Mouse (Mus musculus) heart, embryonic 14.5 days (tissue): Measurements from ENCODE around the gene H2-M5. TPM values are rescaled to one million over a fixed set of nuclear protein-coding genes. Genes with fewer than 3 reads are reported as not detected.

Experiments used
- ATAC-seq: fragments of 200-750 bp; cut with Nextera tagmentation; 2 replicates; pipeline ENCODE4 v1.8.0; 2017; ENCODE audit warnings: low read depth, moderate TSS enrichment; ENCODE audit not compliant: insufficient number of reproducible peaks, insufficient read depth, low FRiP score
- H3K27ac ChIP-seq, 2 experiments: fragments of 200-500 bp in 1 of 2; fragments of 300-500 bp in 1 of 2; sonication (generic) in 1 of 2; replicated peaks in 1 of 2; 2 replicates each; pipeline ENCODE4 v1.5.1; 2012 to 2014; ENCODE audit warnings: low read depth in 2 of 2, low read length in 2 of 2, control low read depth in 1 of 2, mild to moderate bottlenecking in 1 of 2, mixed read lengths in 1 of 2; ENCODE audit not compliant: control insufficient read depth in 1 of 2, insufficient read depth in 1 of 2
- H3K27me3 ChIP-seq: fragments of 300-500 bp; sonication (generic); 2 replicates; pipeline ENCODE4 v1.6.1; 2014; ENCODE audit warnings: mild to moderate bottlenecking, low read length, control low read depth; ENCODE audit not compliant: control insufficient read depth, insufficient read depth
- H3K36me3 ChIP-seq: fragments of 300-500 bp; sonication (generic); 2 replicates; pipeline ENCODE4 v1.6.1; 2014; ENCODE audit warnings: mild to moderate bottlenecking, control low read depth, low read length, mixed read lengths; ENCODE audit not compliant: control insufficient read depth, insufficient read depth
- H3K4me1 ChIP-seq, 2 experiments: fragments of 200-500 bp in 1 of 2; fragments of 300-500 bp in 1 of 2; sonication (generic) in 1 of 2; 2 replicates each; pipeline ENCODE4 v1.6.1; 2012 to 2014; ENCODE audit warnings: low read length in 2 of 2, control low read depth in 1 of 2, mixed read lengths in 1 of 2; ENCODE audit not compliant: control insufficient read depth in 2 of 2, insufficient read depth in 2 of 2
- H3K4me2 ChIP-seq: fragments of 300-500 bp; sonication (generic); 2 replicates; pipeline ENCODE4 v1.6.1; 2014; ENCODE audit warnings: mild to moderate bottlenecking, low read length
- H3K4me3 ChIP-seq, 2 experiments: fragments of 200-500 bp in 1 of 2; fragments of 300-500 bp in 1 of 2; sonication (generic) in 1 of 2; 2 replicates each; pipeline ENCODE4 v1.5.1; 2012 to 2014; ENCODE audit warnings: low read length in 2 of 2, mild to moderate bottlenecking in 2 of 2, control low read depth in 1 of 2, low read depth in 1 of 2, moderate library complexity in 1 of 2; ENCODE audit not compliant: control insufficient read depth in 1 of 2, insufficient read depth in 1 of 2
- H3K9ac ChIP-seq: fragments of 300-500 bp; sonication (generic); 2 replicates; pipeline ENCODE4 v1.6.1; 2014; ENCODE audit warnings: mild to moderate bottlenecking, low read length
- H3K9me3 ChIP-seq: fragments of 300-500 bp; sonication (generic); 2 replicates; pipeline ENCODE4 v1.6.1; 2016; ENCODE audit warnings: low read length, control low read depth; ENCODE audit not compliant: control insufficient read depth
- WGBS: fragments of 180-500 bp; shearing (Covaris S2); extraction: QIAGEN DNeasy Blood & Tissue Kit; methylation state at CpG from one replicate; pipeline ENCODE4 v1.1.7; 2014; 5-methylcytosine and 5-hydroxymethylcytosine counted together
- polyA plus RNA-seq: library from polyadenylated mRNA; unstranded; fragments of >200 nt; fragmentation: Nextera tagmentation; extraction: Ambion mirVana; gene quantifications from 2 replicates; pipeline ENCODE4 v1.2.1, GENCODE M21; 2014

Gene H2-M5
- polyA plus RNA-seq, 1 experiment from 2014 or later, result 0.23 TPM

DNA sequence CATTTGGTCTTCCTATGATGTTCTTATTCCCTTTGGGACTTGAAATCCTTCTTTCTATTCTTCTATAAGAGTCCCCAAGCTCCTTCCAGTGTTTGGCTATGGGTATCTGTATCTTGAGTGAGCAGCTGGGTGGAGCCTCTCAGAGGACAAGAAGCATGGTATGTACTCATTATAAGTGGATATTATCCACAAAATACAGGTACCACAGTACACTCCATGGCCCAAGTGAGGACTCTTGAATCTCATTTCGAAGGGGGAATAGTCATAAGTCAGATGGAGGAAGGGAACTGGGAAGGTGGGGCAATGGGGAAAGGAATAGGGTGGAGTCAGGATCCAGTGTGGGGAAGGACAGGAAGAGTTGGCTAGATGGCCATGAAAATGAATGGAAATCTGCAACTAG, 36.3 kb downstream of the H2-M5 start:
- H3K27ac ChIP-seq, result no peak overlapping the region
- H3K4me2 ChIP-seq, result no peak overlapping the region
- no peak for ATAC-seq
- no peaks in the 10 kb centered on the region for H3K27me3 ChIP-seq
- no peaks in the 10 kb centered on the region for H3K9me3 ChIP-seq
- H3K4me1 ChIP-seq, result peaks cover 4 to 14% of the 10 kb centered on the region in 2 experiments
- peaks cover 45% of the 10 kb centered on the region for H3K36me3 ChIP-seq
- H3K9ac ChIP-seq, result no peak overlapping the region
- 88% methylated on average over 1 of the region's 1 CpGs for WGBS
- no peak overlapping the region for H3K4me3 ChIP-seq

DNA sequence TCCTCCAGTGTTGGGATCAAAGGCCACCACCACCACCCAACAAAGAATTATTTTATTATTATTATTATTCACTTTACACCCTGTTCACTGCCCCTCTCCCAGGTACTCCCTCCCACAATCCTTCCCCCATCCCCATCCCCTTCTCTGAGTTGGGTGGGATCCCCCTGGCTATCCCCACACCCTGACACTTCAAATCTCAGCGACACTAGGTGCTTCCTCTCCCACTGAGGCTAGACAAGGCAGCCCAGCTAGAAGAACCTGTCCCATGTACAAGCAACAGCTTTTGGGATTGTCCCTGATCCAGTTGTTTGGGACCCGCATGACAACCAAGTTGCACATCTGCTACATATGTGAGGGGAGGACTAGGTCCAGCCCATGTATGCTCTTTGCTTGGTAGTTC, 36.7 kb downstream of the H2-M5 start:
- WGBS, result 76% methylated on average over 2 of the region's 2 CpGs

DNA sequence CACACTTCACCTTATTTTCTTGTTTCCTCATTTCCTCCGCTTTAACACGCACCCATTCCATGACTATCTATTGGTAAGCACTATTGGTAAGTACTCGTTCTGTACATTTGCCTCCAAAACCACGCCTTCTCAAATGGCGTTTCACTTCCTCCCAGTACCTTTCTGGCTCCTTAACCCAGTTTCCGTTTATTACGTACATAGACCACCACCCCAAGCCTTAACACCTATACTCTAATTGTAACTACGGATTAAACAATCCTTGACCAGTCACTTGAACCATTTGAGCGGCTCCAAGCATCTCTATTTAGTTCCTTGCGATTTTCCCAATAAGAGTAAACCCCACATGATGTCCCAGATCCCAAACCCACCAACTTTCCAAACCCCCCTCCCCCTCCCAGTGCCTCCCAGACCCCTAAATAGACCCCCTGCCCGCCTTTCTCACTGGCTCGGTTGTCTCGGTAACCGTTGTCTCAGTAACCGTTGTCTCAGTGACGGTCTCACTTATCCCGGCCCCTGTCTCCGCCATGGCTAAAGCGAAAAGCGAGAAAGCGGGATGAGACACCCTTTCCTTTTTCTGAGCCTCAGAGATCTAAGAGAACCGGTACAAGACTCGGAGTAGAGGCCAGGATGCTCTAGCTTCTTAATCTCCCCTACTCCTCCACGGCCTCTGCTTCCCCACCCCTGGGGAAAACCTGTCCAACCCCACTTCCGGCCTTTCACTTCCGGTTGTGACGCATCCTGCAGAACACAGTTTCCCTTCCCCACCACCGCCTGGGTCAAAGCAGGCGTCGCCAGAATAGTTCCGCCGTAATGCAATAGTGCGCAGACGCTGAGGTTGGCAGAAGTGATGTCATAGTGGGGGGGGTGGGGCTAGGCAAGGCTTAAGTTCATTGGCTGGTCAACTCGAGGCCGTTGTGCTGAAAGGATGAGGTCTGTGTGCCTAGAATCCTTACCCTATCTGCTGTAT, 38.1 kb downstream of the H2-M5 start, which contains the start of gene Ppp1r11:
TSS of gene Ppp1r11 (minus strand) at position 761 of the 967 bp plus-strand sequence.
- WGBS, result 3% methylated on average over 36 of the region's 36 CpGs
- ATAC-seq, result peak; percentile 98
- peaks cover 5% of the 10 kb centered on the region for H3K27me3 ChIP-seq

More for the DNA sequence above, 36.7 kb downstream of the H2-M5 start:
- Histone ChIP-seq H3K27ac (no peak overlapping the region), H3K4me3 (no peak overlapping the region), H3K36me3 (peaks cover 45% of the 10 kb centered on the region), H3K9ac (no peak overlapping the region), H3K9me3 (no peaks in the 10 kb centered on the region), H3K4me1 (peaks cover 3 to 14% of the 10 kb centered on the region in 2 experiments), H3K4me2 (no peak overlapping the region), H3K27me3 (no peaks in the 10 kb centered on the region)
- no peak for ATAC-seq

DNA sequence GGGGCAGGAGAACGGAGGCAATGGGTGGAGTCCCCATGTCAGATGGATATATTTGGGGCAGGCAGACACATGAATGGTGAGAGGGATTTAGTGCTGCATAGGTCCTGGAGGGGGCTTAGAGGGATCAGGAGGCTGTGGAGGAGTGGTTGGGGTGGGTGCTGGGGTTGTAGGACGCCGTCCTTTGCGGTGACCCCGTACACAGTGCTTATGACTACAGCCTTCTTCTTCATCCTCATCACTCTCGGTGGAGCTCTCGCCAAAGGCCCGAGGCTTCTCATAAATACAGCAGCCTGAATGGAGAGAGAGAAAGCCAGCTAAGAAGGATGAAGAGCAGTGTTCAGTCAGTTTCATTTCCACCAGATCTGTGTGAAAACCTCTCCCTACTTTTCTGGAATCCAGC, 40.1 kb downstream of the H2-M5 start:
- H3K4me2 ChIP-seq, result no peak overlapping the region
- WGBS, result 97% methylated on average over 8 of the region's 8 CpGs
- peaks cover 22% of the 10 kb centered on the region for H3K36me3 ChIP-seq
- H3K4me3 ChIP-seq, result no peak overlapping the region
- H3K27ac ChIP-seq, result no peak overlapping the region
- H3K4me1 ChIP-seq, result peaks cover 6 to 15% of the 10 kb centered on the region in 2 experiments
- peaks cover 25% of the 10 kb centered on the region for H3K27me3 ChIP-seq
- no peak for ATAC-seq
- no peaks in the 10 kb centered on the region for H3K9me3 ChIP-seq
- no peak overlapping the region for H3K9ac ChIP-seq

More for the DNA sequence above, 38.1 kb downstream of the H2-M5 start, which contains the start of gene Ppp1r11:
- Histone ChIP-seq H3K4me2 (peak within 1 kb of the TSS; percentile 78), H3K9ac (peak within 1 kb of the TSS; percentile 80), H3K4me1 (peaks cover 6 to 15% of the 10 kb centered on the region in 2 experiments), H3K4me3 (peak within 1 kb of the TSS; percentile 66 to 95), H3K27ac (peak within 1 kb of the TSS; percentile 62 to 64; a peak in 3 of 4 replicates), H3K36me3 (peaks cover 39% of the 10 kb centered on the region), H3K9me3 (no peaks in the 10 kb centered on the region)

DNA sequence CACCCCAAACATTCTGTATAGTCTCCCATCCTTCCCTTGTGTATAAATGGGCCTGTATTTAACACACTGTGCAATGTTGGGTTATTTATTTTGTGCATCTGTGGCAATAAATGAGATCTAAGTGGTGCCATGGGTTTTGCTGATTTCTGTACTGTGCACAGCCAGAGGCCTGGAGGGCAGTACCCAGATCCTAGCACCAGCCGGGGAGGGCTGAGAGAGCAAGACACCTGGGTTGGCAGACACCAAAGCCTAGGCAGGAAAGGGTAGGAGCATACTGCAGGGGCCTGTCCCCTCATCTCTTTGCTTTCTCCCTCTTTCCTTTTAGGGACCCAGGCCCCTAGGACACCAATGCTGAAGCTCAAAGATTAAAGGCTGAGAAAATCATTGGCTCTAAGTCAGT, 41.1 kb downstream of the H2-M5 start:
- H3K27me3 ChIP-seq, result peaks cover 35% of the 10 kb centered on the region
- 78% methylated on average over 1 of the region's 1 CpGs for WGBS
- H3K9me3 ChIP-seq, result no peaks in the 10 kb centered on the region
- no peak overlapping the region for H3K4me3 ChIP-seq
- no peak overlapping the region for H3K4me2 ChIP-seq
- H3K9ac ChIP-seq, result no peak overlapping the region
- no peak overlapping the region for H3K27ac ChIP-seq
- no peak for ATAC-seq
- H3K36me3 ChIP-seq, result peaks cover 12% of the 10 kb centered on the region
- H3K4me1 ChIP-seq, result peaks cover 6 to 16% of the 10 kb centered on the region in 2 experiments

DNA sequence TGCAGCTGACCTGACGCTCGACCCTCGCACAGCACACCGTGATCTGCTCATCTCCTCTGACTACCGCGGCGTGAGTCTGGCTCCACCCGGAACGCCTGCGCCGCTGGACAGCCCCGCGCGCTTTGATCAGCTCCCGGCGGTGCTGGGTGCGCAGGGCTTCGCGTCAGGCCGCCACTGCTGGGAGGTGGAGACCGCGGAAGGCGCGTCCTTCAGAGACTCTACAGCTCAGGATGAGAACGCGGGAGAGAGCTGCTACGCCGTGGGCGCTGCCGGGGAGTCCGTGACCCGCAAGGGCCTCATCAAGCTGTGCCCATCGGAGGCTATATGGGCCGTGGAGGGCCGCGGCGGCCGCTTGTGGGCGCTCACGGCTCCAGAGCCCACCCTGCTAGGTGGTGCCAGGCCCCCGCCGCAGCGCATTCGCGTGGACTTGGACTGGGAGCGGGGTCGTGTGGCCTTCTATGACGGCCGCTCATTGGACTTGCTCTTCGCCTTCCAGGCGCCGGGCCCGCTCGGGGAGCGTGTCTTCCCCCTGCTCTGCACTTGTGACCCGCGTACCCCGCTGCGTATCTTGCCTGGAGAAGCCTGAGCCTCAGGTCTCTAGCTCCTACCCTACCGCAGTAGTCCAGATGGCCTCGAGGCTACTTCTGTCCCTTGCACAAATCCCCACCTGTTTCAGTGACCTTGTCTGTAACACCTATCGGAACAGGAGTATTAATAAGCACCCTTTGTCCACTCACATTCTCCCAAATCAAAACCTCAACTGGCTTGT, 42.1 kb downstream of the H2-M5 start:
- peaks cover 9 to 23% of the 10 kb centered on the region in 2 experiments for H3K4me1 ChIP-seq
- H3K4me2 ChIP-seq, result peak overlapping the region; percentile 96
- no peak overlapping the region for H3K27ac ChIP-seq
- H3K4me3 ChIP-seq, result peak overlapping the region; percentile 48 to 57
- H3K9me3 ChIP-seq, result no peaks in the 10 kb centered on the region
- H3K27me3 ChIP-seq, result peaks cover 45% of the 10 kb centered on the region
- peaks cover 12% of the 10 kb centered on the region for H3K36me3 ChIP-seq
- 1% methylated on average over 57 of the region's 62 CpGs for WGBS
- peak overlapping the region; percentile 73 for H3K9ac ChIP-seq
- ATAC-seq, result no peak; the same call in 1 of the 2 replicates

DNA sequence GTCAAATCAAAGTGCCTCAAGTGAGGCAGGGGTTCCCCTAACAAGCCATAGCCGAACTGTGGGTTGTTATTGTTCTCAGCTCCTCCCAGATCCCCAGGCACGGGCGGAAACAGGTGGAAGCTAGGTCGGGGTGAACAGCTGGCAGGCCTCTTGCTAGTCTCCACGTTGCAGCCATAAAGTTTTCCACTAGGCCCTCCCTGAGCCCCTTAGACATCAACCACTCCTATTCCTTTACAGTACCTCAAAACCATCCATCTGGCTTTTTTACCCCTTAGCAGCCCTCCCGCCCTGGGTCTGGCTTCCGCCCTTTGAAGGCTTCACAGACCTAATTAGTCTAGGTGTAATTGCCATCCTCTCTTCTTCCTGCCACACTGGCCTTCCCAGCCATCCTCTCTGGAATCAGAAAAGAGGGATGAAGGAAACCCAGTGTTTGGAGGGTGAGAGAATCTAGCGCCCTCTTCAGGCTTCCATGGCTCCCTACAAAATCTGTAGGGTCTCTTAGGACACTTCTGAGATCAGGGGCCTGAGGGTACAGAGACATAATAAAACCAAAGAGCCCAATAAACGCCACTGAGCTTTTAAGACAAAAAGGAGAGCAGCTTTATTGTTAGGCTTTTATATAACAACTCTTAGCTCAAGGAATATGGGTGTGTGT, 45.1 kb downstream of the H2-M5 start:
- H3K9ac ChIP-seq, result no peak overlapping the region

More for the DNA sequence above, 45.1 kb downstream of the H2-M5 start:
- Histone ChIP-seq H3K4me2 (no peak overlapping the region), H3K27me3 (peaks cover 57% of the 10 kb centered on the region), H3K27ac (no peak overlapping the region), H3K36me3 (peaks cover 7% of the 10 kb centered on the region), H3K4me1 (peaks cover 9 to 13% of the 10 kb centered on the region in 2 experiments; a peak in 3 of 4 replicates), H3K4me3 (no peak overlapping the region), H3K9me3 (no peaks in the 10 kb centered on the region)
- 31% methylated on average over 7 of the region's 9 CpGs for WGBS
- ATAC-seq, result no peak
